Mouse (Mus musculus) olfactory bulb, adult 2 months (tissue): ENCODE data around the gene Wdr73.

ENCODE experiments used
- CTCF ChIP-seq: fragments of 200-500 bp; IDR thresholded peaks from 2 replicates; pipeline ENCODE4 v1.5.1; 2012; ENCODE audit warnings: low read depth, mild to moderate bottlenecking, low read length, moderate library complexity; ENCODE audit not compliant: insufficient read depth
- POLR2A ChIP-seq: fragments of 200-500 bp; IDR thresholded peaks from 2 replicates; pipeline ENCODE4 v1.6.1; 2012; ENCODE audit warnings: mild to moderate bottlenecking, low read depth, low read length, moderate library complexity; ENCODE audit not compliant: insufficient read depth

DNA sequence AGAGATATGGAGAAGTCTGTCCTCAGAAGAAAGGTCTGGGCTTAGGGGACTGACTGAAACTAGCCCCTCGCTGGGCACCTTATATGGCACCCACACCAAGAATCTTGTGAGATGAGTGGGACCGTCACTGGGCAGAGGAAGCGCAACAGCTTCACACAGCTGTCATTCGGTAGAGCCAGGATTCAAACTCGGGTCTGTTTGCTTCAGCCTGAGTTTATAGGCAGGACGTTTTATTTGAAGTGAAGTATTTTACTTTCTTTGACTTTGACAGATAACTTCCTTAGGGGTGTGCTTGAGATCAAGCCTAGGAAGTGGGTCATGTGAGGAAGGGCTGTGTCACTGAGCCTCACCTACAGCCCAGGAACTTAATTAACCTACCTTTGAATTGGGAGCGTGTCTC is 35.5 kb downstream of the Wdr73 start:
- TF ChIP-seq CTCF (no peak), POLR2A (no peak)
